Mouse (Mus musculus) forebrain, embryonic 11.5 days (tissue): ENCODE measurements around the gene Diexf. TPM values are rescaled to one million over a fixed set of nuclear protein-coding genes. Genes with fewer than 3 reads are reported as not detected.
A peak's percentile ranks its signal among the peaks of the same experiment; 100 is the strongest.

Experiments used
- ATAC-seq: fragments of 200-750 bp; cut with Nextera tagmentation; replicated peaks from 2 replicates; pipeline ENCODE4 v1.8.0; 2017; ENCODE audit warnings: moderate TSS enrichment; ENCODE audit not compliant: low FRiP score
- DNase-seq: peaks from one replicate; pipeline ENCODE4 v3.0.0-alpha.2; 2017; ENCODE audit warnings: low spot score
- H3K27ac ChIP-seq: fragments of 300-500 bp; sonication (generic); 2 replicates; pipeline ENCODE4 v1.5.1; 2014; ENCODE audit warnings: low read depth, low read length
- H3K27me3 ChIP-seq: fragments of 300-500 bp; sonication (generic); 2 replicates; pipeline ENCODE4 v1.6.1; 2014; ENCODE audit warnings: mild to moderate bottlenecking, low read length, mixed read lengths; ENCODE audit not compliant: control insufficient read depth, insufficient read depth
- H3K36me3 ChIP-seq: fragments of 300-500 bp; sonication (generic); 2 replicates; pipeline ENCODE4 v1.6.1; 2014; ENCODE audit warnings: mild to moderate bottlenecking, low read length, moderate library complexity, mixed read lengths; ENCODE audit not compliant: control insufficient read depth, insufficient read depth
- H3K4me1 ChIP-seq: fragments of 300-500 bp; sonication (generic); replicated peaks from 2 replicates; pipeline ENCODE4 v1.6.1; 2014; ENCODE audit warnings: low read length, mixed read lengths; ENCODE audit not compliant: control insufficient read depth, insufficient read depth
- H3K4me2 ChIP-seq: fragments of 300-500 bp; sonication (generic); 2 replicates; pipeline ENCODE4 v1.6.1; 2014; ENCODE audit warnings: low read depth, mild to moderate bottlenecking, low read length, moderate library complexity, mixed read lengths; ENCODE audit not compliant: severe bottlenecking
- H3K4me3 ChIP-seq: fragments of 300-500 bp; sonication (generic); 2 replicates; pipeline ENCODE4 v1.5.1; 2014; ENCODE audit warnings: low read depth, low read length
- H3K9ac ChIP-seq: fragments of 300-500 bp; sonication (generic); 2 replicates; pipeline ENCODE4 v1.6.1; 2014; ENCODE audit warnings: low read length
- H3K9me3 ChIP-seq: fragments of 300-500 bp; sonication (generic); 2 replicates; pipeline ENCODE4 v1.6.1; 2016; ENCODE audit warnings: low read length, mixed read lengths; ENCODE audit not compliant: control insufficient read depth
- WGBS: fragments of 180-500 bp; shearing (Covaris S2); extraction: QIAGEN DNeasy Blood & Tissue Kit; methylation state at CpG from one replicate; pipeline ENCODE4 v1.1.7; 2014; 5-methylcytosine and 5-hydroxymethylcytosine counted together
- polyA plus RNA-seq: library from polyadenylated mRNA; unstranded; fragments of >200 nt; fragmentation: Nextera tagmentation; extraction: Ambion mirVana; gene quantifications from 2 replicates; pipeline ENCODE4 v1.2.1, GENCODE M21; 2014

Diexf gene
- 9.8 and 13.2 TPM in 2 replicates for polyA plus RNA-seq

GRCm38 (mm10) chr1:193129786-193130455, at the start of gene Diexf:
Gene Diexf, minus strand, starts transcription at chr1:193130272.
- Histone ChIP-seq H3K9me3 (no peaks in the 10 kb centered on the region), H3K9ac (peak within 1 kb of the TSS; percentile 79), H3K4me2 (peak within 1 kb of the TSS; percentile 60), H3K4me3 (peak within 1 kb of the TSS; percentile 97), H3K4me1 (peaks cover 5% of the 10 kb centered on the region; the same call in 1 of the 2 replicates), H3K27ac (no peak within 1 kb of the TSS), H3K27me3 (no peaks in the 10 kb centered on the region), H3K36me3 (peaks cover 2% of the 10 kb centered on the region; the same call in 1 of the 2 replicates)
- under 1% methylated on average over 61 of the region's 61 CpGs for WGBS
- DNase-seq: peak; percentile 99
- ATAC-seq: peak; percentile 96

- 92% methylated on average over 13 of the region's 13 CpGs for WGBS
- Histone ChIP-seq H3K27ac (no peak overlapping the region), H3K9ac (peak overlapping the region; percentile 72), H3K36me3 (no peaks in the 10 kb centered on the region), H3K9me3 (no peaks in the 10 kb centered on the region), H3K4me3 (peak overlapping the region; percentile 82), H3K4me1 (peaks cover 4% of the 10 kb centered on the region; the same call in 1 of the 2 replicates), H3K27me3 (no peaks in the 10 kb centered on the region), H3K4me2 (peak overlapping the region; percentile 77)
- DNase-seq: no peak
- no peak for ATAC-seq
These were observed 44.2 kb upstream of the Diexf start for GRCm38 (mm10) chr1:193174143-193174733.

- Histone ChIP-seq H3K27ac (peak overlapping the region; percentile 37; the same call in 1 of the 2 replicates), H3K36me3 (no peaks in the 10 kb centered on the region), H3K9ac (peak overlapping the region; percentile 72), H3K9me3 (no peaks in the 10 kb centered on the region), H3K4me3 (peak overlapping the region; percentile 82), H3K4me1 (peaks cover 4% of the 10 kb centered on the region; the same call in 1 of the 2 replicates), H3K4me2 (peak overlapping the region; percentile 77), H3K27me3 (no peaks in the 10 kb centered on the region)
- no peak for ATAC-seq
- no peak for DNase-seq
- WGBS: 19% methylated on average over 9 of the region's 9 CpGs
These were observed 43.7 kb upstream of the Diexf start for GRCm38 (mm10) chr1:193173810-193174129.

DNA sequence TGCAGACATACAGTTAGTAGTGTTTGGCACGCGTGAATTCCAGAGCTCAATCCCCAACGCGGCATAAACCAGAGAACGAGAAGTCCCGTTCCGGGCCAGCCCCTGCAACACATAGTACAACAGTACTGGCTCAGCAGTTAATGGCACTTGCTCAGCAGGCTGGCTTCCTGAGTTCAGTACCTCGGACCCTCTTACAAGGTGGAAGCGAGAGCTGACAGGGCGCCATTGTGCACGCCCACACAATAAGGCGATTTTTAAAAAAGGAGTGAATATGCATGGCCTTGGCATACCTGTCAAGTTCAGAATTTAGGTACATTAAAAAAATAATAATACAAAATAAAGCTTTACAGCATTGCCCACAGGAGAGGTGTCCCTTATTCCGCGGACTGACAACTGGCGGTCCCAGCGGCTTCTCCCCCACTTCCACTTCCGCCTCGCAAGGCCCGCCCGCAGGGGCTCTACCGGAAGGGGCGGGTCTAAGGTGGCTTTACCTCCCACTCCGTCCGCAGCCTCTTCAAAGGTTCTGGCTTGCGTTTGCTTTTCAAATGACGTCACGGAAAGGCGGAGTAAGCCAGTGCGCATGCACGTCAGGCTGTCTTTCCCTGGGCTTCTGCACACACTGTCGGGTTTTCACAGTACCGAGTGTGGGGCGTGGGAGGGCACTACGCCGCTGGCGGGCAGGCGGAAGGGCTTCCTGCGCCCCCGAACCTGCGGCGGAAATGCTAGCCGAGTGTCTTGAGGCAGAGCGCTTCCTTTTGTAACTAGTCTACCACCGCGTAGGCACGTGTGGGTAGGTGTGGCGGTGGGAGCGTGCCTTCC, 43.1 kb upstream of the Diexf start:
- peak; percentile 99 for ATAC-seq
- Histone ChIP-seq H3K27me3 (no peaks in the 10 kb centered on the region), H3K27ac (peak overlapping the region; percentile 41), H3K9ac (peak overlapping the region; percentile 78), H3K4me2 (peak overlapping the region; percentile 77), H3K4me1 (peaks cover 4% of the 10 kb centered on the region; the same call in 1 of the 2 replicates), H3K36me3 (no peaks in the 10 kb centered on the region), H3K9me3 (no peaks in the 10 kb centered on the region), H3K4me3 (peak overlapping the region; percentile 82)
- peak; percentile 97 for DNase-seq
- 2% methylated on average over 48 of the region's 48 CpGs for WGBS

DNA sequence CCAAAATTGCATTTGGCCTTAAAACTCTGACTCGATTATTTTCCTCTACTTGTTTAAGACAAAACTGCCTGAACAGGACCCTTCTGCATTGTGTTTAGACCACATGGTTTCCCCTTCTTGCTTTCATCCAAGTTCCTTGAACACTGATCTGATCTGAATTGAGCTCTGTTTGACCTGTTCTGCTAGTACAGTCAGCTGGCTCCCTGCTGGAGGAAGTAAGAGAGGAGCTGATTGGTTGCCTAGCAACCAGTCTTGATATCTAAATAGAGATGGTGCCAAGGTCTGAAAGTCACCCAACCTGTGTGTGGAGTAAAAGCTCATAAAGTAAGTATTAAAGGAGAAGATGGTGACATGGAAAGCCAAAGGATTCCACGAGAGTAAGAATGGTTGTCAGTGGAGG, 39.8 kb upstream of the Diexf start:
- Histone ChIP-seq H3K4me1 (peaks cover 4% of the 10 kb centered on the region; the same call in 1 of the 2 replicates), H3K4me2 (no peak overlapping the region), H3K9ac (no peak overlapping the region), H3K4me3 (no peak overlapping the region), H3K27ac (no peak overlapping the region), H3K27me3 (no peaks in the 10 kb centered on the region), H3K36me3 (no peaks in the 10 kb centered on the region), H3K9me3 (no peaks in the 10 kb centered on the region)
- no peak for ATAC-seq
- DNase-seq: no peak
- 90% methylated on average over 2 of the region's 2 CpGs for WGBS

DNA sequence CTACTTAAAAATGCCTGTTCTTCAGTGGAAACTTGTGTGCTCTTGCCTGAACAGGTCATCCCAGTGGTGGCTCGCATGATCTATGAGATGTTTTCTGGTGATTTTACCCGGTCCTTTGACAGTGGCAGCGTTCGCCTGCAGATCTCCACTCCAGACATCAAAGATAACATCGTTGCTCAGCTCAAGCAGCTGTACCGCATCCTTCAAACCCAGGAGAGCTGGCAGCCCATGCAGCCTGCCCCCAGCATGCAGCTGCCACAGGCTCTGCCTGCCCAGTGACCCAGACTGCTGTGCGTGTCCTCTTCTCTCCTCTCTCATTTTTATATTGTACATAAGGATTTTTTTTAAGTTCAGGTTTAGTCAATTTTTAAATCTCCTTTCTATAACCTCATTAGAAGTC, 39.2 kb upstream of the Diexf start:
- H3K9ac ChIP-seq: no peak overlapping the region

GRCm38 (mm10) chr1:193167746-193168145, 37.7 kb upstream of the Diexf start, which contains the start of gene A130010J15Rik:
Gene A130010J15Rik, plus strand, starts transcription at chr1:193168046.
- Histone ChIP-seq H3K9ac (no peak within 1 kb of the TSS), H3K27ac (no peak within 1 kb of the TSS), H3K9me3 (no peaks in the 10 kb centered on the region), H3K4me2 (no peak within 1 kb of the TSS), H3K4me1 (no peaks in the 10 kb centered on the region), H3K27me3 (no peaks in the 10 kb centered on the region), H3K36me3 (no peaks in the 10 kb centered on the region), H3K4me3 (no peak within 1 kb of the TSS)
- ATAC-seq: no peak
- WGBS: 94% methylated on average over 3 of the region's 3 CpGs
- no peak for DNase-seq

More for the DNA sequence above, 39.2 kb upstream of the Diexf start:
- no peaks in the 10 kb centered on the region for H3K27me3 ChIP-seq
- H3K27ac ChIP-seq: no peak overlapping the region
- 90% methylated on average over 7 of the region's 7 CpGs for WGBS
- no peak overlapping the region for H3K4me2 ChIP-seq
- no peak for ATAC-seq
- no peak overlapping the region for H3K4me3 ChIP-seq
- no peak for DNase-seq
- peaks cover 3% of the 10 kb centered on the region; the same call in 1 of the 2 replicates for H3K4me1 ChIP-seq
- no peaks in the 10 kb centered on the region for H3K9me3 ChIP-seq
- H3K36me3 ChIP-seq: no peaks in the 10 kb centered on the region

DNA sequence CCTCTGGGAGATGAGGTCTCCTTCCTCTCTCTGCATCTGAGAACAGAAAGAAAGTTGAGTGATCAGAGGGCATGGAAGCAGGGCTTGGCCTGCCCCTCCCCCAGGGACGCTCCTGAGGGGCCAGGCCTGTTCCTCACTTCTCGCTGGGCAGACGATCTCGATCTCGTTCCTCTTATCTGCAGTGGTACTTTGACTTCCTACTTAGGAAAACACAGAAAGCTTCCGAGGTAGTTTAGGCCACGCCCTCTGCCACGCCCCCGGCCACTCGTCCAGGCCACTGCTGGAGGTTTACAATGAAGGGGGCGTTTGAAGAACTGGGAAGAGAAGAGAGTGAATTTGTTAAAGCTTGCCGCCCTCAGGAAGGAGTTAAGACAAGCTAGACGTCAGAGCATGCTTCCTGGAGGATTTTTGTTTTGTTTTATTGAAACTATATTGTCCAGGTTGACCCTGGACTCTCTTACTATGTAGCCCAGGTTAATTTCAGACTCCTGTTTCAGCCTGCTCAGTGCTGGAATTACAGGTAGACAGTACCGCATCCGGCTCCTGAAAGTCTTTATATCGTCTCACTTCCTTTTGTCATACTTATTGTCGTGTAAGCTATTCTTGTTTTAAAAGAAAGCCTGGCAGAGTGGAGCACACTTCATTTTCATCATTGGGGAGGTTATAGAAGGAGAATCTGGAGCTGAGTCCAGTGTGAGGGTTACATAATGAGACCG, 30.4 kb upstream of the Diexf start:
- WGBS: 15% methylated on average over 18 of the region's 18 CpGs
- Histone ChIP-seq H3K36me3 (no peaks in the 10 kb centered on the region), H3K27ac (no peak overlapping the region), H3K4me2 (peak overlapping the region; percentile 49), H3K4me1 (peaks cover 7% of the 10 kb centered on the region; the same call in 1 of the 2 replicates), H3K9ac (peak overlapping the region; percentile 44), H3K9me3 (no peaks in the 10 kb centered on the region), H3K27me3 (no peaks in the 10 kb centered on the region; the same call in 1 of the 2 replicates), H3K4me3 (peak overlapping the region; percentile 9; the same call in 1 of the 2 replicates)
- ATAC-seq: peak; percentile 66
- DNase-seq: peak; percentile 72
